Mouse (Mus musculus): ENCODE measurements at regions not wholly inside any gene's neighbourhood (a gene's known extent, or its start where the extent isn't known, plus 50 kb on each side); places are given as distances from the start of the nearest gene placed in this dataset.

- Histone ChIP-seq H3K9me3 (replicated peaks; ENCODE audit: low read length) (peaks cover 2% of the 10 kb centered on the region), H3K27ac (ENCODE audit: insufficient read depth, low read depth) (no peak overlapping the region)
- dilution Hi-C loops (cut with MboI; ENCODE audit: extremely low pct_ligation_motif_present, extremely low pct_unique_long_range_greater_than_20kb, low sequenced_read_pairs) = no loop called here
These were observed 127.9 kb downstream of the Opa1 start for GRCm38 (mm10) chr16:29706996-29707395.

GRCm38 (mm10) chr16:29707656-29708055, 128.5 kb downstream of the Opa1 start:
- no peaks in the 10 kb centered on the region for H3K36me3 ChIP-seq (replicated peaks in 1 of 2; ENCODE audit: control insufficient read depth in 1 of 2, insufficient read depth in 1 of 2, low read length in 1 of 2)
- peaks cover 2% of the 10 kb centered on the region for H3K9me3 ChIP-seq (replicated peaks; ENCODE audit: low read length)
- in situ Hi-C loops (cut with MboI; ENCODE audit: low pct_ligation_motif_present, low pct_unique_long_range_greater_than_20kb, low sequenced_read_pairs) = no loop called here
- no peaks in the 10 kb centered on the region for H3K27me3 ChIP-seq (replicated peaks)
- H3K79me2 ChIP-seq (replicated peaks; ENCODE audit: control insufficient read depth, extremely low read depth, insufficient read depth, poor library complexity, severe bottlenecking) = no peaks in the 10 kb centered on the region
- H3K4me3 ChIP-seq (replicated peaks in 1 of 3; ENCODE audit: low read depth in 2 of 3, low read length in 2 of 3, poor library complexity in 1 of 3) = no peak overlapping the region
- no peak overlapping the region for H3K9ac ChIP-seq (ENCODE audit: insufficient read depth, low read depth)
- dilution Hi-C loops (cut with MboI; ENCODE audit: extremely low pct_ligation_motif_present, extremely low pct_unique_long_range_greater_than_20kb, low sequenced_read_pairs) = no loop called here
- peaks cover 0 to 4% of the 10 kb centered on the region in 2 experiments; a peak in 2 of 4 replicates for H3K4me1 ChIP-seq (ENCODE audit: control insufficient read depth in 1 of 2, insufficient read depth in 2 of 2)
- no peak overlapping the region for H3K27ac ChIP-seq (ENCODE audit: insufficient read depth, low read depth)
- no peak for DNase-seq (ENCODE audit: extremely low read depth)
- no peak for TF ChIP-seq MAX (IDR thresholded peaks at IDR 0.05; ENCODE audit: low read length)
- no peak for TF ChIP-seq ZNF384 (IDR thresholded peaks at IDR 0.05; ENCODE audit: low read depth, low read length)
- TF ChIP-seq JUN (IDR thresholded peaks at IDR 0.05; ENCODE audit: insufficient read depth, low read depth, low read length) = no peak
- TF ChIP-seq MAFK (IDR thresholded peaks at IDR 0.05; ENCODE audit: insufficient replicate concordance, low read length) = no peak
- no peak overlapping the region for H3K4me2 ChIP-seq (ENCODE audit: insufficient read depth, low read depth, poor library complexity, severe bottlenecking)

More at GRCm38 (mm10) chr16:29706996-29707395, 127.9 kb downstream of the Opa1 start:
- peaks cover 0 to under 1% of the 10 kb centered on the region in 2 experiments; a peak in 2 of 4 replicates for H3K4me1 ChIP-seq (ENCODE audit: control insufficient read depth in 1 of 2, insufficient read depth in 2 of 2)
- DNase-seq (ENCODE audit: extremely low read depth) = no peak
- no peak overlapping the region for H3K4me2 ChIP-seq (ENCODE audit: insufficient read depth, low read depth, poor library complexity, severe bottlenecking)
- no peaks in the 10 kb centered on the region for H3K27me3 ChIP-seq (replicated peaks)
- in situ Hi-C loops (cut with MboI; ENCODE audit: low pct_ligation_motif_present, low pct_unique_long_range_greater_than_20kb, low sequenced_read_pairs) = no loop called here
- no peaks in the 10 kb centered on the region for H3K79me2 ChIP-seq (replicated peaks; ENCODE audit: control insufficient read depth, extremely low read depth, insufficient read depth, poor library complexity, severe bottlenecking)
- no peak overlapping the region for H3K4me3 ChIP-seq (replicated peaks in 1 of 3; ENCODE audit: low read depth in 2 of 3, low read length in 2 of 3, poor library complexity in 1 of 3)
- H3K36me3 ChIP-seq (replicated peaks in 1 of 2; ENCODE audit: control insufficient read depth in 1 of 2, insufficient read depth in 1 of 2, low read length in 1 of 2) = no peaks in the 10 kb centered on the region
- no peak overlapping the region for H3K9ac ChIP-seq (ENCODE audit: insufficient read depth, low read depth)
- TF ChIP-seq NRF1 (IDR thresholded peaks at IDR 0.05; ENCODE audit: low read depth, low read length) = no peak

GRCm38 (mm10) chr16:29709072-29709471, 129.9 kb downstream of the Opa1 start:
- Histone ChIP-seq H3K9ac (ENCODE audit: insufficient read depth, low read depth) (no peak overlapping the region), H3K4me3 (replicated peaks in 1 of 3; ENCODE audit: low read depth in 2 of 3, low read length in 2 of 3, poor library complexity in 1 of 3) (no peak overlapping the region), H3K9me3 (replicated peaks; ENCODE audit: low read length) (peaks cover 2% of the 10 kb centered on the region), H3K27me3 (replicated peaks) (no peaks in the 10 kb centered on the region), H3K79me2 (replicated peaks; ENCODE audit: control insufficient read depth, extremely low read depth, insufficient read depth, poor library complexity, severe bottlenecking) (no peaks in the 10 kb centered on the region), H3K4me1 (ENCODE audit: control insufficient read depth in 1 of 2, insufficient read depth in 2 of 2) (peaks cover 0 to 4% of the 10 kb centered on the region in 2 experiments; a peak in 2 of 4 replicates), H3K4me2 (ENCODE audit: insufficient read depth, low read depth, poor library complexity, severe bottlenecking) (no peak overlapping the region), H3K27ac (ENCODE audit: insufficient read depth, low read depth) (no peak overlapping the region), H3K36me3 (replicated peaks in 1 of 2; ENCODE audit: control insufficient read depth in 1 of 2, insufficient read depth in 1 of 2, low read length in 1 of 2) (no peaks in the 10 kb centered on the region)
- dilution Hi-C loops (cut with MboI; ENCODE audit: extremely low pct_ligation_motif_present, extremely low pct_unique_long_range_greater_than_20kb, low sequenced_read_pairs) = no loop called here
- no peak for DNase-seq (ENCODE audit: extremely low read depth)
- no peak for TF ChIP-seq NRF1 (IDR thresholded peaks at IDR 0.05; ENCODE audit: low read depth, low read length)
- in situ Hi-C loops (cut with MboI; ENCODE audit: low pct_ligation_motif_present, low pct_unique_long_range_greater_than_20kb, low sequenced_read_pairs) = no loop called here

- no peak overlapping the region for H3K4me2 ChIP-seq (ENCODE audit: insufficient read depth, low read depth, poor library complexity, severe bottlenecking)
- H3K27me3 ChIP-seq (replicated peaks) = no peaks in the 10 kb centered on the region
- no peak for DNase-seq (ENCODE audit: extremely low read depth)
- no peaks in the 10 kb centered on the region for H3K36me3 ChIP-seq (replicated peaks in 1 of 2; ENCODE audit: control insufficient read depth in 1 of 2, insufficient read depth in 1 of 2, low read length in 1 of 2)
- H3K79me2 ChIP-seq (replicated peaks; ENCODE audit: control insufficient read depth, extremely low read depth, insufficient read depth, poor library complexity, severe bottlenecking) = no peaks in the 10 kb centered on the region
- H3K4me1 ChIP-seq (ENCODE audit: control insufficient read depth in 1 of 2, insufficient read depth in 2 of 2) = peaks cover 0 to 4% of the 10 kb centered on the region in 2 experiments; a peak in 2 of 4 replicates
- H3K27ac ChIP-seq (ENCODE audit: insufficient read depth, low read depth) = no peak overlapping the region
- no peak overlapping the region for H3K9ac ChIP-seq (ENCODE audit: insufficient read depth, low read depth)
- H3K4me3 ChIP-seq (replicated peaks in 1 of 3; ENCODE audit: low read depth in 2 of 3, low read length in 2 of 3, poor library complexity in 1 of 3) = no peak overlapping the region
- dilution Hi-C loops (cut with MboI; ENCODE audit: extremely low pct_ligation_motif_present, extremely low pct_unique_long_range_greater_than_20kb, low sequenced_read_pairs) = no loop called here
- H3K9me3 ChIP-seq (replicated peaks; ENCODE audit: low read length) = peaks cover 2% of the 10 kb centered on the region
- in situ Hi-C loops (cut with MboI; ENCODE audit: low pct_ligation_motif_present, low pct_unique_long_range_greater_than_20kb, low sequenced_read_pairs) = no loop called here
- no peak for TF ChIP-seq HCFC1 (IDR thresholded peaks at IDR 0.05; ENCODE audit: low read depth, low read length)
- TF ChIP-seq UBTF (IDR thresholded peaks at IDR 0.05; ENCODE audit: low read depth, low read length) = no peak
- TF ChIP-seq ETS1 (conservative IDR thresholded peaks at IDR 0.05; ENCODE audit: low read depth, low read length) = no peak
- no peak for TF ChIP-seq USF2 (conservative IDR thresholded peaks at IDR 0.05; ENCODE audit: low read depth, low read length)
- TF ChIP-seq MAZ (IDR thresholded peaks at IDR 0.05; ENCODE audit: low read depth, low read length) = no peak
- TF ChIP-seq ELF1 (IDR thresholded peaks at IDR 0.05; ENCODE audit: low read depth, low read length) = no peak
- no peak for TF ChIP-seq NRF1 (IDR thresholded peaks at IDR 0.05; ENCODE audit: low read depth, low read length)
- no peak for TF ChIP-seq CHD2 (IDR thresholded peaks at IDR 0.05; ENCODE audit: low read length)
- TF ChIP-seq JUND (conservative IDR thresholded peaks at IDR 0.05; ENCODE audit: low read depth, low read length) = no peak
- TF ChIP-seq SMC3 (IDR thresholded peaks at IDR 0.05; ENCODE audit: low read depth, low read length) = no peak
- no peak for TF ChIP-seq NELFE (IDR thresholded peaks at IDR 0.05; ENCODE audit: low read depth, low read length)
- no peak for TF ChIP-seq USF1 (IDR thresholded peaks at IDR 0.05; ENCODE audit: low read depth, low read length)
- no peak for TF ChIP-seq ZNF384 (IDR thresholded peaks at IDR 0.05; ENCODE audit: low read depth, low read length)
- no peak for TF ChIP-seq ZKSCAN1 (IDR thresholded peaks at IDR 0.05; ENCODE audit: borderline replicate concordance, low read depth, low read length)
- TF ChIP-seq RCOR1 (conservative IDR thresholded peaks at IDR 0.05; ENCODE audit: low read depth, low read length) = no peak
These were observed 132.3 kb downstream of the Opa1 start for GRCm38 (mm10) chr16:29711386-29711785.

All from CH12.LX (cell line).